Mouse (Mus musculus): ENCODE data around the gene Kcna2. TPM values are rescaled to one million over a fixed set of nuclear protein-coding genes. Genes with fewer than 3 reads are reported as not detected.

The Kcna2 gene
- total and polyA plus RNA-seq, 2 experiments from 2014 or later = 1.0 to 11.3 TPM

DNA sequence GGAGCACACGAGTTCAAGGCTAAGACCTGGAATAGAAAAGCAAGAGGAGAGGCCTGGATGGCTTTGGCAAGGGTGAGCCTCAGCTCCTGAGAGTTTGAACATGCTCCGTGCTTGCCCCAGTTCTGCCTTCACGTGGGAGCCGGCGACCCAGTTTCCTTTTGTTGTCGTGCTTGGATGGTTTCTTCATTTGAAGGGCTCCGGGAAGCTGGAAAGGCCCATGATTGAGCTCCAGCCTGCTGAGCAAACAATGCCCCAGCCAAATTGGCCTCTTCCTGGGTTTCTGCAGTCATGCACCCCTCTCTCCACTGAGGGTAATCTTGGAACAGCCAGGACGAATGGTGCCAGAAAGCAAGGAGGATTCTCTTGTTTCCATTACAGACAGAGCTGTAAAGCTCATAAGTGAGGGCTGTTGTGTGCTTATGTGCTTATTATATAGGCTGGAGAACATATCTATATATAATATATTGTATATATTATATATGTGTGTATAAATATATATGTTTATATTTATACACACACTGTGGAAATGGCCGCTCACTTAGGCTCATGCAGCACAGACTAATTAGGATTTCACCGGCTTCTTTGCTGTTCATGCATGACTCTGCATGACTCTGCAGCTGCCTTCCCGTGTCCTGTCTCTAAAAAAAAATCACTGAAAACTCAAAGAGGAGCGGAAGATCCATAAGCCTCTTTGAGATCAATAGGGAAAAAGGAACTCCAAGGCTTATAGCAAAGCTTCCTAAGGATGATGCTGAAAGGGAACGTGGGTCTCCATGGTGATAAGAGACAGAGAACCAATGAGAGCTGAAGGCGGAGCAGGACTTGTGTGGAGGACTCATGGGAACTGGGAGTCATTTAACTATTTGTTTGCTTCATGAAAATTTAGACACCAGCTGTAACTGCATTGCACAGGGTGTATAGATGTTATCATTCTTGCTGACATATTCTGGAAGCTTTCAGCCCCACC, 13.1 kb downstream of the Kcna2 start:
- Histone ChIP-seq H3K4me1 (ENCODE audit: insufficient read depth) (peaks cover 17% of the 10 kb centered on the region), H3K9ac (peak overlapping the region; percentile 43), H3K4me3 (ENCODE audit: low read depth, low read length) (peak overlapping the region; percentile 30), H3K4me2 (ENCODE audit: low read depth) (peak overlapping the region; percentile 50), H3K27me3 (ENCODE audit: insufficient read depth, low read length) (no peaks in the 10 kb centered on the region), H3K36me3 (ENCODE audit: insufficient read depth) (no peaks in the 10 kb centered on the region), H3K27ac (ENCODE audit: low read depth, low read length) (peak overlapping the region; percentile 84), H3K9me3 (ENCODE audit: low read length) (no peaks in the 10 kb centered on the region)
- WGBS = 12% methylated on average over 14 of the region's 14 CpGs
- peak; percentile 98 for ATAC-seq
- peak; percentile 85 for DNase-seq
- no peak for TF ChIP-seq CTCF (IDR thresholded peaks at IDR 0.05; ENCODE audit: low read depth)

DNA sequence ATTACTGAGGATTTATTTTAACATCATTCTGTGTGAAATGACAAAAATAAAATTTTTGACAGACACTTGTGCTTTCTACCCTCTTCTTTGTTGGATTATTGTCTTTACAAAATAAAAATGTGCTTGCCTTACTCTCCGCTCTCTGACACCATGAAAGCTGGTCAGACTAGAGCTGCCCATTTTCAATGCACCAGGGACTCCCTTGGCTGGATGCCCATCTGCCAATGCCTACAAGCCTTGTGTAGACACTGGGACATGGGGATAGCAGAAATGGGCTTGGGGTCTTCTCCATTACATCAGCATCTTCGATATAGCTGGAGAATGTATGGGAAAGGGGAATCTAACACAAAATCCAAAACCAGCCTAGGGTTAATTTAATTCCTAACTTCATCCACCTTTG, 14.0 kb downstream of the Kcna2 start:
- H3K9ac ChIP-seq = no peak overlapping the region
- TF ChIP-seq CTCF (IDR thresholded peaks at IDR 0.05; ENCODE audit: low read depth) = no peak

DNA sequence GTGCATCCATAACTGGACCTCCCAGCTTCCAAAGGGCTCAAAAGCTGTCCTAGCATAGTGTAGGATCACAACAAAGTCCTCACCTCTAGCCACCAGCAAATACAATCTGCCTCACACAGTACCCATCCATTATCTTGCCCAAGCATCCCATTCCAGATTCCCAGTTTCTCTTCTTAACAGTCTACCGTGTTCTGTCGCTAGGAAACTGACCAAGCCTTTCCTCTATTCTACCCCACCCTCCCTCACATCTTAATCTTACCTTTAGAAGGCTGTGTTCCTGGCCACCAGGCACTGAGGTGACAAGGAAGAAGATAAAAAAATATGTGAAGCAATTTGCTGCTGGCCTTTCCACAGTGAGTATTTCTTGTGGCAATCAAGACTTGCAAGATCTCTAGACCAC, 14.8 kb downstream of the Kcna2 start:
- Histone ChIP-seq H3K4me3 (ENCODE audit: low read depth, low read length) (no peak overlapping the region), H3K9me3 (ENCODE audit: low read length) (no peaks in the 10 kb centered on the region), H3K36me3 (ENCODE audit: insufficient read depth) (no peaks in the 10 kb centered on the region), H3K27me3 (ENCODE audit: insufficient read depth, low read length) (no peaks in the 10 kb centered on the region), H3K27ac (ENCODE audit: low read depth, low read length) (no peak overlapping the region), H3K4me1 (ENCODE audit: insufficient read depth) (peaks cover 17% of the 10 kb centered on the region), H3K9ac (no peak overlapping the region), H3K4me2 (ENCODE audit: low read depth) (no peak overlapping the region)
- TF ChIP-seq CTCF (IDR thresholded peaks at IDR 0.05; ENCODE audit: low read depth) = no peak
- 76% methylated on average over 2 of the region's 2 CpGs for WGBS
- no peak for ATAC-seq
- no peak for DNase-seq

More for the DNA sequence above, 14.0 kb downstream of the Kcna2 start:
- no peak for ATAC-seq
- Histone ChIP-seq H3K27ac (ENCODE audit: low read depth, low read length) (no peak overlapping the region), H3K9me3 (ENCODE audit: low read length) (no peaks in the 10 kb centered on the region), H3K4me2 (ENCODE audit: low read depth) (no peak overlapping the region), H3K27me3 (ENCODE audit: insufficient read depth, low read length) (no peaks in the 10 kb centered on the region), H3K4me1 (ENCODE audit: insufficient read depth) (peaks cover 17% of the 10 kb centered on the region), H3K36me3 (ENCODE audit: insufficient read depth) (no peaks in the 10 kb centered on the region), H3K4me3 (ENCODE audit: low read depth, low read length) (no peak overlapping the region)
- WGBS = 92% methylated on average over 2 of the region's 2 CpGs
- no peak for DNase-seq

DNA sequence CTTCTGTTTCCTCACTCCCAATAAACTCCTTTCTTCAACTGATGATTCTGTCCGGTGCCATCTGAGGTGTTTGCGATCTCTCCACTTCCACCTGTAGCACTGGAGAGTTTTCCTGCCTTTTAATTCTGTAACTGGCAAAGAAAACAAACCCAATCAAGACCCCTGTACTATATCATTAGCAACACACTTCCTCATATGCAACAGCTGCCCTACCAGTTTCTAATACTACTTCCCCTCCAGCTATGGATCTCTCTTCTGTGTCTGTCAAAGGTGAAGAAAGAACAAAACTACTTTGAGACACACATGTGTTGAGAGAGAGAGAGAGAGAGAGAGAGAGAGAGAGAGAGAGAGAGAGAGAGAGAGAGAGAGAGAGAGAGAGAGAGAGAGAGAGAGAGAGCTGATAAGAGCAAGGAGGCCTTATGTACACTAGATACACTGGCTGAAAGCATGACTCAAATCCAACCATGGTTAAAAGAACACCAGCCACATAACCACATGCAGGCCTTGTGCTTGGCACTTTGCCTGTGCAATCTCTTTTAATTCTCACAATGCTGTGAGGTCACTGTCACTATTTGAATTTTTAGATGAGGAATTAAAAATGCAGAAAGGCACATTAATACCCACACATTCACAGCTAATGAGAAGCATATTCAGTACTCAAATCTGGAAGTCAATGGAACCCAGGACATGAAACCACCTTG, 19.1 kb downstream of the Kcna2 start:
- Histone ChIP-seq H3K4me2 (ENCODE audit: low read depth) (no peak overlapping the region), H3K27me3 (ENCODE audit: insufficient read depth, low read length) (no peaks in the 10 kb centered on the region), H3K36me3 (ENCODE audit: insufficient read depth) (no peaks in the 10 kb centered on the region), H3K4me3 (ENCODE audit: low read depth, low read length) (no peak overlapping the region), H3K27ac (ENCODE audit: low read depth, low read length) (no peak overlapping the region), H3K4me1 (ENCODE audit: insufficient read depth) (no peaks in the 10 kb centered on the region; the same call in 1 of the 2 replicates), H3K9me3 (ENCODE audit: low read length) (no peaks in the 10 kb centered on the region), H3K9ac (no peak overlapping the region)
- WGBS = 89% methylated on average over 2 of the region's 2 CpGs
- TF ChIP-seq CTCF (IDR thresholded peaks at IDR 0.05; ENCODE audit: low read depth) = no peak
- DNase-seq = no peak
- ATAC-seq = no peak

DNA sequence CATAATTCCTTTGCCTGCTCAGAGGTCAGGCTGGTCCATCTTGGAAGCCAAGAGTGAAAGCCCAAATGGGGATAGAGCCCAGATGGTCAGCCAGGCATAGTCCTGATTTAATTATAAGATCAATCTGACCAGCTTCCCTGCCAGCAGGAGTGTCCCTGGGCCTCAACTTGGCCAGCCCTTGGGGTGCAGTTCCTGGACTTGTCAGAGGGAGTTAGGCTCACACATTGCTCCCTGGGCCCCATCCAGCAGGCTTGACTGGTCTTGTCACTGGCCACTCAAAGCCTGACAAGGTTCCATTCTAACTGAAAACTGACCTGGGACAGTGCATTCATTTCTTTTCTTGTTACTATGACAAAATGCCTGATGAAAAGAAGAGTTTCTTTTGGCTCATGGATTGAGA, 21.4 kb downstream of the Kcna2 start:
- Histone ChIP-seq H3K4me1 (ENCODE audit: insufficient read depth) (peaks cover under 1% of the 10 kb centered on the region; the same call in 1 of the 2 replicates), H3K4me3 (ENCODE audit: low read depth, low read length) (no peak overlapping the region), H3K36me3 (ENCODE audit: insufficient read depth) (no peaks in the 10 kb centered on the region), H3K9me3 (ENCODE audit: low read length) (no peaks in the 10 kb centered on the region), H3K27ac (ENCODE audit: low read depth, low read length) (no peak overlapping the region), H3K4me2 (ENCODE audit: low read depth) (no peak overlapping the region), H3K9ac (no peak overlapping the region), H3K27me3 (ENCODE audit: insufficient read depth, low read length) (no peaks in the 10 kb centered on the region)
- DNase-seq (no peak), ATAC-seq (no peak)
- no peak for TF ChIP-seq CTCF (IDR thresholded peaks at IDR 0.05; ENCODE audit: low read depth)

DNA sequence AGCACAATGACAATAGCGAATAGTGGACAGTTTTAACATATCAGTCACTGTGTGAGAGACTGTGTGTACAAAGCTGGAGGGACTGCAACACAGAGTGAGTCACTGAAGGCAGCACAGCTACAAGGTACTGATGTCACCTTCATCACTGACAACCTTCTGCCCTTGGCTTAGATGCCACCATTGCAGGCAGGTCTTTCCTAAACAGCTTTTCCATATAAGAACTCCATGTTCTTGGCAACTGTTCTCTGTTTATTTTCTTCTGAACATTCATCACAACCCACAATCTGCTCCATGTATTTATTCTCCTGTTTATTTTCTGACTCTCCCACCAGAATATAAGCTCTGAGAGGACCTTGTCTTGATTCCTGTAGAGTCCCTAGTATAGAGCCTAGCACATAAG, 26.7 kb downstream of the Kcna2 start:
- Histone ChIP-seq H3K4me3 (ENCODE audit: low read depth, low read length) (no peak overlapping the region), H3K27ac (ENCODE audit: low read depth, low read length) (no peak overlapping the region), H3K9me3 (ENCODE audit: low read length) (no peaks in the 10 kb centered on the region), H3K36me3 (ENCODE audit: insufficient read depth) (no peaks in the 10 kb centered on the region), H3K9ac (no peak overlapping the region), H3K4me2 (ENCODE audit: low read depth) (no peak overlapping the region), H3K4me1 (ENCODE audit: insufficient read depth) (peaks cover 10% of the 10 kb centered on the region), H3K27me3 (ENCODE audit: insufficient read depth, low read length) (no peaks in the 10 kb centered on the region)
- 86% methylated on average over 1 of the region's 1 CpGs for whole genome bisulfite sequencing
- no peak for ATAC-seq
- TF ChIP-seq CTCF (IDR thresholded peaks at IDR 0.05; ENCODE audit: low read depth) = no peak
- no peak for DNase-seq

DNA sequence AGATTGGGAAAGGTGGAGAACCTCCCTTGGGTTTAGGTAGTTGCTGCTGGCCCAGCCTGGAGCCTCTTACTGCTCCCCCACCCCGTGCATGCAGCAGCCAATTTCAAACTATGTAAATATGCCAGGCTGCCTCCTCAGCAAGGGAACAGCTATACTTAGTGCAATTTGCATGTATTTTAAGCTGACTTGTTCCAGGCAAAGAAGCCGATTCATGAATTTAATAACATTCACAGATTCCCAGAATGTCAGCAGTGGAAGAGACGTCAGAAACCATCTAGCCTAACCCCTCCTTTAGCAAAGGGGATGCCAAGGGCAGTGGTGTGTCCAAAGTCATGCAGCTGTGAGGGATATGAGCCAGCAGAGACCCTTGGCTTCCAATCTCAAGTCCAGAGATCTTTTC, 27.5 kb downstream of the Kcna2 start:
- H3K27ac ChIP-seq (ENCODE audit: low read depth, low read length) = peak overlapping the region; percentile 62
- no peak overlapping the region for H3K4me2 ChIP-seq (ENCODE audit: low read depth)
- H3K9ac ChIP-seq = no peak overlapping the region
- TF ChIP-seq CTCF (IDR thresholded peaks at IDR 0.05; ENCODE audit: low read depth) = no peak
- ATAC-seq (peak; percentile 96), DNase-seq (peak; percentile 79)
- H3K4me1 ChIP-seq (ENCODE audit: insufficient read depth) = peaks cover 10% of the 10 kb centered on the region
- H3K36me3 ChIP-seq (ENCODE audit: insufficient read depth) = no peaks in the 10 kb centered on the region
- WGBS = 28% methylated on average over 3 of the region's 3 CpGs
- H3K4me3 ChIP-seq (ENCODE audit: low read depth, low read length) = no peak overlapping the region
- H3K27me3 ChIP-seq (ENCODE audit: insufficient read depth, low read length) = no peaks in the 10 kb centered on the region
- H3K9me3 ChIP-seq (ENCODE audit: low read length) = no peaks in the 10 kb centered on the region

Measured in forebrain, postnatal 0 days (tissue).